Mouse (Mus musculus): Measurements from ENCODE around the gene Tmem221. TPM values are rescaled to one million over a fixed set of nuclear protein-coding genes. Genes with fewer than 3 reads are reported as not detected.

The Tmem221 gene
- 1 to 10 TPM; 3.5 to 7.7 TPM for total RNA-seq (2021)
- long read RNA-seq, experiment 1, transcript Tmem221-201 (4 exons, 1,604 nt), result major isoform, 9 of 11 reads
- long read RNA-seq, experiment 1, partial matches to known transcripts, result 2 of 11 reads
- long read RNA-seq, experiment 1, other reads (novel, unspliced or antisense), result 0 of 11 reads
- long read RNA-seq, experiment 2, partial matches to known transcripts, result 0 of 3 reads
- long read RNA-seq, experiment 2, other reads (novel, unspliced or antisense), result 0 of 3 reads

- peak; percentile 38 to 41 for DNase-seq
These were observed at the start of gene Tmem221 for GRCm38 (mm10) chr8:71558071-71558957. Gene Tmem221 (minus strand): TSS chr8:71558871.

GRCm38 (mm10) chr8:71604021-71604420 lies 45.4 kb upstream of the Tmem221 start:
- no peak for DNase-seq

- peak; percentile 80 to 82 for DNase-seq
These were observed 44.1 kb upstream of the Tmem221 start for GRCm38 (mm10) chr8:71602666-71603334.

GRCm38 (mm10) chr8:71601939-71602665 lies 43.4 kb upstream of the Tmem221 start:
- no peak for DNase-seq

GRCm38 (mm10) chr8:71598841-71599240 lies 40.2 kb upstream of the Tmem221 start:
- DNase-seq, result no peak

- DNase-seq, result no peak
These were observed 39.7 kb upstream of the Tmem221 start for GRCm38 (mm10) chr8:71598375-71598774.

GRCm38 (mm10) chr8:71597451-71597850 lies 38.8 kb upstream of the Tmem221 start, which contains the start of gene Fam129c:
Gene Fam129c (plus strand): TSS chr8:71597648.
- no peak for DNase-seq

GRCm38 (mm10) chr8:71596798-71597197 lies 38.1 kb upstream of the Tmem221 start:
- DNase-seq, result no peak

GRCm38 (mm10) chr8:71596384-71596783 lies 37.7 kb upstream of the Tmem221 start:
- DNase-seq, result no peak

GRCm38 (mm10) chr8:71595862-71596261 lies 37.2 kb upstream of the Tmem221 start:
- DNase-seq, result peak; percentile 93 to 96

- DNase-seq, result no peak
These were observed 35.7 kb upstream of the Tmem221 start for GRCm38 (mm10) chr8:71594324-71594722.

GRCm38 (mm10) chr8:71593556-71594323 lies 35.1 kb upstream of the Tmem221 start:
- no peak for DNase-seq

- peak; percentile 79 to 87 for DNase-seq
These were observed 33.9 kb upstream of the Tmem221 start for GRCm38 (mm10) chr8:71592374-71593170.

- DNase-seq, result peak; percentile 98
These were observed 33.1 kb upstream of the Tmem221 start, which contains the start of gene Pgls for GRCm38 (mm10) chr8:71591471-71592373. Gene Pgls (plus strand): TSS chr8:71592176.

- no peak for DNase-seq
These were observed 32.3 kb upstream of the Tmem221 start for GRCm38 (mm10) chr8:71591017-71591416.

GRCm38 (mm10) chr8:71588762-71589161 lies 30.1 kb upstream of the Tmem221 start:
- no peak for DNase-seq

- peak; percentile 62 to 78 for DNase-seq
These were observed 28.2 kb upstream of the Tmem221 start for GRCm38 (mm10) chr8:71586891-71587290.

GRCm38 (mm10) chr8:71580201-71580600 lies 21.5 kb upstream of the Tmem221 start:
- no peak for DNase-seq

GRCm38 (mm10) chr8:71579476-71579875 lies 20.8 kb upstream of the Tmem221 start:
- peak; percentile 83 to 89 for DNase-seq
